Mouse (Mus musculus) Patski (cell line): ENCODE measurements around the gene Mrps25. TPM values are rescaled to one million over a fixed set of nuclear protein-coding genes. Genes with fewer than 3 reads are reported as not detected.

Experiments
- ATAC-seq: fragments of 100-300 bp; one replicate; pipeline ENCODE4 v1.8.0; 2021
- CTCF ChIA-PET: fragments of 350-600 bp; sonication (Branson Sonifier 250); formaldehyde crosslinking; loops from one replicate; lab custom pipeline; 2022; ENCODE audit warnings: inconsistent platforms; lab: Charles Lee
- POLR2A ChIA-PET: fragments of 350-600 bp; sonication (Branson Sonifier 250); formaldehyde crosslinking; loops from one replicate; lab custom pipeline; 2022; ENCODE audit warnings: antibody characterized with exemption, inconsistent platforms; lab: Charles Lee
- DNase-seq: peaks from one replicate; pipeline ENCODE4 v3.0.0-alpha.2; 2011; ENCODE audit warnings: low read depth, low spot score
- H3K27me3 ChIP-seq: fragments of 371-371 bp; one replicate; pipeline ENCODE4 v1.5.1; 2021
- CTCF ChIP-seq: fragments of 100-300 bp; IDR thresholded peaks from one replicate; pipeline ENCODE4 v1.5.1; 2021
- in situ Hi-C: fragments of 300-500 bp; cut with MboI; formaldehyde crosslinking; loops from 3 replicates; pipeline ENCODE4 v1.11.1; 2018; ENCODE audit warnings: low pct_unique_long_range_greater_than_20kb, mixed read lengths
- polyA plus RNA-seq: library from polyadenylated mRNA; unstranded; gene quantifications from one replicate; pipeline ENCODE4 v1.2.3, GENCODE M21; 2021

Mrps25 gene
- polyA plus RNA-seq, 1 experiment from 2014 or later, result 92.5 TPM

GRCm38 (mm10) chr6:92132021-92132911, 51.6 kb downstream of the Mrps25 start:
- in situ Hi-C loops, result no loop called here
- POLR2A ChIA-PET, result interaction anchor here (1.1 kb wide), 1 partner anchor 16 kb away, joined by 4 read pairs; no protein-coding TSS in a partner anchor
- ATAC-seq (no peak), DNase-seq (no peak)
- no peaks in the 10 kb centered on the region for H3K27me3 ChIP-seq
- CTCF ChIA-PET, result interaction anchor here (1.2 to 1.3 kb wide), 2 partner anchors 8 to 31 kb away, joined by 3 to 4 read pairs; no protein-coding TSS in a partner anchor
- no peak for TF ChIP-seq CTCF

- ChIA-PET CTCF (interaction anchor here (1.1 to 1.3 kb wide), 3 partner anchors 9 to 31 kb away, joined by 3 to 4 read pairs (median 3); no protein-coding TSS in a partner anchor), POLR2A (interaction anchor here (1.1 kb wide), 1 partner anchor 17 kb away, joined by 4 read pairs; no protein-coding TSS in a partner anchor)
- no peak for TF ChIP-seq CTCF
- no peak for ATAC-seq
- in situ Hi-C loops, result no loop called here
- no peak for DNase-seq
- H3K27me3 ChIP-seq, result no peaks in the 10 kb centered on the region
These were observed 52.4 kb downstream of the Mrps25 start for GRCm38 (mm10) chr6:92131456-92131855.

GRCm38 (mm10) chr6:92126861-92127468, 56.9 kb downstream of the Mrps25 start:
- ChIA-PET CTCF (interaction anchor here (0.8 to 1.7 kb wide), 4 partner anchors 12 to 26 kb away, joined by 3 to 6 read pairs (median 4); no protein-coding TSS in a partner anchor), POLR2A (no interaction called here)
- ATAC-seq, result no peak
- TF ChIP-seq CTCF, result no peak
- DNase-seq, result no peak
- in situ Hi-C loops, result no loop called here
- no peaks in the 10 kb centered on the region for H3K27me3 ChIP-seq

DNA sequence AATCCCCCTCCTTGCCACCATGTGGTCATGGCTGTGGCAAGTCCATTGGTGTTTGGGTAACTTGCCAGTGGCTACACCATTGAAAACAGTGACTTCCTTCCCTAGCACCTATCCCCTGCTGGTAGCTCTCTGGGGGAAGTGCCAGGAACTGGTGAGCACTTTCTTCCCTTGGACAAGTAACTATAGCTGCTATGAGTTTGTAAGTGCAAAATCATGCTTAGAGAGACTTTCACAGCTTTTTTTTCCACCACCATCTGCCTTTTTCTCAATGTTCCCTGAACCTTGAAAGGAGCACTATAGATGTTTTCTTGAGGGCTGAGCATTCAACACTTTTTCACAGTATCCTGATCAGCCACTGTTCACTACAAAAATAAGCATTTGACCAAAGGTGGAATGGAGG, 59.3 kb downstream of the Mrps25 start:
- ChIA-PET POLR2A (interaction anchor here (0.7 kb wide), 1 partner anchor 1306 kb away, joined by 3 read pairs; no protein-coding TSS in a partner anchor), CTCF (interaction anchor here (0.8 to 2.2 kb wide), 3 partner anchors 11 to 23 kb away, joined by 3 to 4 read pairs (median 3); no protein-coding TSS in a partner anchor)
- no peaks in the 10 kb centered on the region for H3K27me3 ChIP-seq
- no peak for DNase-seq
- in situ Hi-C loops, result no loop called here
- TF ChIP-seq CTCF, result no peak
- no peak for ATAC-seq

Other genes starting within 250 kb of the Mrps25 start
- 0.06 TPM for gene Fgd5, start 205.2 kb downstream of the Mrps25 start, polyA plus RNA-seq
- 31.5 TPM for gene Nr2c2, start 92.6 kb downstream of the Mrps25 start, polyA plus RNA-seq
- 21.7 TPM for gene Rbsn, start 30.9 kb upstream of the Mrps25 start, polyA plus RNA-seq
- gene Trh, start 60.6 kb upstream of the Mrps25 start, polyA plus RNA-seq, result not detected